Mouse (Mus musculus) gastrocnemius, adult 18-20 months (tissue): ENCODE data around the gene Slc16a13. TPM values are rescaled to one million over a fixed set of nuclear protein-coding genes. Genes with fewer than 3 reads are reported as not detected.
A peak's percentile ranks its signal among the peaks of the same experiment; 100 is the strongest.

Experiments
- DNase-seq: peaks from one replicate; pipeline ENCODE4 v3.0.0; 2021; ENCODE audit warnings: low spot score
- total RNA-seq, 2 experiments: library from RNA; stranded (reverse); gene quantifications; 2 replicates each; pipeline ENCODE4 v1.2.3; 2021

Slc16a13 gene
- total RNA-seq, 2 experiments from 2014 or later: 0.14 to 0.50 TPM

- DNase-seq: no peak
Measured at GRCm38 (mm10) chr11:70232546-70232945, 11.7 kb upstream of the Slc16a13 start.

- DNase-seq: peak; percentile 85
Measured at GRCm38 (mm10) chr11:70230239-70230727, 9.4 kb upstream of the Slc16a13 start.

GRCm38 (mm10) chr11:70229260-70230010 is 8.6 kb upstream of the Slc16a13 start, which contains the start of gene Bcl6b:
Gene Bcl6b (minus strand): TSS chr11:70229798.
- DNase-seq: no peak

- DNase-seq: peak; percentile 76
Measured at GRCm38 (mm10) chr11:70228828-70229227, 8.0 kb upstream of the Slc16a13 start.

- no peak for DNase-seq
Measured at GRCm38 (mm10) chr11:70227661-70228245, 6.9 kb upstream of the Slc16a13 start.

GRCm38 (mm10) chr11:70227126-70227525 is 6.3 kb upstream of the Slc16a13 start:
- DNase-seq: no peak

GRCm38 (mm10) chr11:70226602-70226890 is 5.7 kb upstream of the Slc16a13 start:
- no peak for DNase-seq

- DNase-seq: no peak
Measured at GRCm38 (mm10) chr11:70225798-70226601, 5.1 kb upstream of the Slc16a13 start.

GRCm38 (mm10) chr11:70223724-70224123 is 2.9 kb upstream of the Slc16a13 start:
- DNase-seq: no peak

- no peak for DNase-seq
Measured at GRCm38 (mm10) chr11:70221603-70222500, 988 bp upstream of the Slc16a13 start.

GRCm38 (mm10) chr11:70220323-70220722 is 541 bp downstream of the Slc16a13 start:
- no peak for DNase-seq

- no peak for DNase-seq
Measured at GRCm38 (mm10) chr11:70219873-70220272, 991 bp downstream of the Slc16a13 start.

GRCm38 (mm10) chr11:70218741-70219470 is 2.0 kb downstream of the Slc16a13 start:
- DNase-seq: no peak

- no peak for DNase-seq
Measured at GRCm38 (mm10) chr11:70218039-70218438, 2.8 kb downstream of the Slc16a13 start.

GRCm38 (mm10) chr11:70216103-70216502 is 4.8 kb downstream of the Slc16a13 start:
- DNase-seq: no peak

- no peak for DNase-seq
Measured at GRCm38 (mm10) chr11:70215301-70215700, 5.6 kb downstream of the Slc16a13 start.

GRCm38 (mm10) chr11:70214856-70215209 is 6.0 kb downstream of the Slc16a13 start:
- no peak for DNase-seq

GRCm38 (mm10) chr11:70214191-70214855 is 6.5 kb downstream of the Slc16a13 start:
- no peak for DNase-seq

GRCm38 (mm10) chr11:70213736-70214135 is 7.1 kb downstream of the Slc16a13 start:
- DNase-seq: no peak

GRCm38 (mm10) chr11:70212896-70213295 is 8.0 kb downstream of the Slc16a13 start:
- peak; percentile 75 for DNase-seq
